Mouse (Mus musculus) mature B cell (primary cell): ENCODE data around the gene Enox2.

Experiments used
- in situ Hi-C: fragments of 300-500 bp; cut with MboI; formaldehyde crosslinking; loops from 2 replicates; pipeline ENCODE4 v1.14.3; 2019

Enox2 gene

GRCm38 (mm10) chrX:49002892-49003291 is 285.2 kb downstream of the Enox2 start:
- in situ Hi-C loops, result no loop called here

- in situ Hi-C loops, result no loop called here
These were observed 302.4 kb downstream of the Enox2 start for GRCm38 (mm10) chrX:48985653-48986052.

GRCm38 (mm10) chrX:48984451-48984850 is 303.6 kb downstream of the Enox2 start:
- in situ Hi-C loops, result no loop called here
